Mouse (Mus musculus): ENCODE measurements at regions not wholly inside any gene's neighbourhood (a gene's known extent, or its start where the extent isn't known, plus 50 kb on each side); places are given as distances from the start of the nearest gene placed in this dataset.

GRCm38 (mm10) chr2:107869304-107869958 is 579.0 kb downstream of the Kcna4 start:
- H3K9ac ChIP-seq (replicated peaks; ENCODE audit: low read depth, low read length) = no peak overlapping the region
- H3K36me3 ChIP-seq (ENCODE audit: control insufficient read depth, insufficient read depth, low read length) = no peaks in the 10 kb centered on the region
- no peak overlapping the region for H3K27ac ChIP-seq (ENCODE audit: low read depth, low read length)
- no peaks in the 10 kb centered on the region for H3K27me3 ChIP-seq (ENCODE audit: control insufficient read depth, insufficient read depth, low read length)
- H3K4me3 ChIP-seq (ENCODE audit: low read depth, low read length) = no peak overlapping the region
- ATAC-seq (ENCODE audit: low read depth) = peak; percentile 88
- H3K4me1 ChIP-seq (ENCODE audit: control insufficient read depth, insufficient read depth, low read length) = no peaks in the 10 kb centered on the region
- 52% methylated on average over 3 of the region's 3 CpGs for WGBS
- H3K9me3 ChIP-seq (ENCODE audit: control insufficient read depth, low read length) = no peaks in the 10 kb centered on the region
- H3K4me2 ChIP-seq (ENCODE audit: low read depth, low read length) = no peak overlapping the region

- Histone ChIP-seq H3K27me3 (ENCODE audit: control insufficient read depth, insufficient read depth, low read length) (no peaks in the 10 kb centered on the region), H3K27ac (ENCODE audit: low read depth, low read length) (no peak overlapping the region), H3K9me3 (ENCODE audit: control insufficient read depth, low read length) (no peaks in the 10 kb centered on the region), H3K9ac (replicated peaks; ENCODE audit: low read depth, low read length) (no peak overlapping the region), H3K36me3 (ENCODE audit: control insufficient read depth, insufficient read depth, low read length) (no peaks in the 10 kb centered on the region), H3K4me1 (ENCODE audit: control insufficient read depth, insufficient read depth, low read length) (no peaks in the 10 kb centered on the region), H3K4me2 (ENCODE audit: low read depth, low read length) (no peak overlapping the region), H3K4me3 (ENCODE audit: low read depth, low read length) (no peak overlapping the region)
- peak; percentile 41; the same call in 1 of the 2 replicates for ATAC-seq (ENCODE audit: low read depth)
- WGBS = 32% methylated on average over 2 of the region's 2 CpGs
Measured at GRCm38 (mm10) chr2:107879663-107880062, 589.2 kb downstream of the Kcna4 start.

- Histone ChIP-seq H3K4me3 (ENCODE audit: low read depth, low read length) (no peak overlapping the region), H3K9ac (replicated peaks; ENCODE audit: low read depth, low read length) (no peak overlapping the region), H3K27ac (ENCODE audit: low read depth, low read length) (no peak overlapping the region), H3K9me3 (ENCODE audit: control insufficient read depth, low read length) (no peaks in the 10 kb centered on the region), H3K27me3 (ENCODE audit: control insufficient read depth, insufficient read depth, low read length) (no peaks in the 10 kb centered on the region), H3K4me1 (ENCODE audit: control insufficient read depth, insufficient read depth, low read length) (no peaks in the 10 kb centered on the region), H3K4me2 (ENCODE audit: low read depth, low read length) (no peak overlapping the region), H3K36me3 (ENCODE audit: control insufficient read depth, insufficient read depth, low read length) (no peaks in the 10 kb centered on the region)
- peak; percentile 44; the same call in 1 of the 2 replicates for ATAC-seq (ENCODE audit: low read depth)
- WGBS = 91% methylated on average over 3 of the region's 3 CpGs
Measured at GRCm38 (mm10) chr2:107886063-107886762, 595.8 kb downstream of the Kcna4 start.

GRCm38 (mm10) chr2:107888245-107888644 is 597.8 kb downstream of the Kcna4 start:
- no peak overlapping the region for H3K27ac ChIP-seq (ENCODE audit: low read depth, low read length)
- H3K36me3 ChIP-seq (ENCODE audit: control insufficient read depth, insufficient read depth, low read length) = no peaks in the 10 kb centered on the region
- peak; percentile 76 for ATAC-seq (ENCODE audit: low read depth)
- no peaks in the 10 kb centered on the region for H3K4me1 ChIP-seq (ENCODE audit: control insufficient read depth, insufficient read depth, low read length)
- no peaks in the 10 kb centered on the region for H3K9me3 ChIP-seq (ENCODE audit: control insufficient read depth, low read length)
- H3K27me3 ChIP-seq (ENCODE audit: control insufficient read depth, insufficient read depth, low read length) = no peaks in the 10 kb centered on the region
- H3K4me2 ChIP-seq (ENCODE audit: low read depth, low read length) = no peak overlapping the region
- H3K9ac ChIP-seq (replicated peaks; ENCODE audit: low read depth, low read length) = no peak overlapping the region
- H3K4me3 ChIP-seq (ENCODE audit: low read depth, low read length) = no peak overlapping the region

- 58% methylated on average over 2 of the region's 2 CpGs for WGBS
- no peak for ATAC-seq (ENCODE audit: low read depth)
- no peaks in the 10 kb centered on the region for H3K4me1 ChIP-seq (ENCODE audit: control insufficient read depth, insufficient read depth, low read length)
- no peaks in the 10 kb centered on the region for H3K9me3 ChIP-seq (ENCODE audit: control insufficient read depth, low read length)
- H3K27me3 ChIP-seq (ENCODE audit: control insufficient read depth, insufficient read depth, low read length) = no peaks in the 10 kb centered on the region
- H3K9ac ChIP-seq (replicated peaks; ENCODE audit: low read depth, low read length) = no peak overlapping the region
- H3K27ac ChIP-seq (ENCODE audit: low read depth, low read length) = no peak overlapping the region
- H3K36me3 ChIP-seq (ENCODE audit: control insufficient read depth, insufficient read depth, low read length) = no peaks in the 10 kb centered on the region
- H3K4me2 ChIP-seq (ENCODE audit: low read depth, low read length) = no peak overlapping the region
- no peak overlapping the region for H3K4me3 ChIP-seq (ENCODE audit: low read depth, low read length)
Measured at GRCm38 (mm10) chr2:107925116-107925515, 634.7 kb downstream of the Kcna4 start.

GRCm38 (mm10) chr2:107926606-107927005 is 636.2 kb downstream of the Kcna4 start:
- Histone ChIP-seq H3K9me3 (ENCODE audit: control insufficient read depth, low read length) (no peaks in the 10 kb centered on the region), H3K4me2 (ENCODE audit: low read depth, low read length) (no peak overlapping the region), H3K9ac (replicated peaks; ENCODE audit: low read depth, low read length) (no peak overlapping the region), H3K27ac (ENCODE audit: low read depth, low read length) (no peak overlapping the region), H3K4me3 (ENCODE audit: low read depth, low read length) (no peak overlapping the region), H3K36me3 (ENCODE audit: control insufficient read depth, insufficient read depth, low read length) (no peaks in the 10 kb centered on the region), H3K4me1 (ENCODE audit: control insufficient read depth, insufficient read depth, low read length) (no peaks in the 10 kb centered on the region), H3K27me3 (ENCODE audit: control insufficient read depth, insufficient read depth, low read length) (no peaks in the 10 kb centered on the region)
- ATAC-seq (ENCODE audit: low read depth) = no peak
- WGBS = 82% methylated on average over 1 of the region's 1 CpGs

GRCm38 (mm10) chr2:107935336-107935735 is 644.9 kb downstream of the Kcna4 start:
- WGBS = 14% methylated on average over 2 of the region's 2 CpGs
- peaks cover 8% of the 10 kb centered on the region; the same call in 1 of the 2 replicates for H3K4me1 ChIP-seq (ENCODE audit: control insufficient read depth, insufficient read depth, low read length)
- H3K36me3 ChIP-seq (ENCODE audit: control insufficient read depth, insufficient read depth, low read length) = no peaks in the 10 kb centered on the region
- ATAC-seq (ENCODE audit: low read depth) = peak; percentile 64
- H3K4me2 ChIP-seq (ENCODE audit: low read depth, low read length) = no peak overlapping the region
- H3K9ac ChIP-seq (replicated peaks; ENCODE audit: low read depth, low read length) = no peak overlapping the region
- H3K9me3 ChIP-seq (ENCODE audit: control insufficient read depth, low read length) = no peaks in the 10 kb centered on the region
- H3K27ac ChIP-seq (ENCODE audit: low read depth, low read length) = no peak overlapping the region
- no peak overlapping the region for H3K4me3 ChIP-seq (ENCODE audit: low read depth, low read length)
- no peaks in the 10 kb centered on the region for H3K27me3 ChIP-seq (ENCODE audit: control insufficient read depth, insufficient read depth, low read length)

GRCm38 (mm10) chr2:107935775-107936174 is 645.3 kb downstream of the Kcna4 start:
- 37% methylated on average over 2 of the region's 2 CpGs for WGBS
- no peak overlapping the region for H3K27ac ChIP-seq (ENCODE audit: low read depth, low read length)
- no peak overlapping the region for H3K4me2 ChIP-seq (ENCODE audit: low read depth, low read length)
- no peaks in the 10 kb centered on the region for H3K36me3 ChIP-seq (ENCODE audit: control insufficient read depth, insufficient read depth, low read length)
- H3K4me3 ChIP-seq (ENCODE audit: low read depth, low read length) = no peak overlapping the region
- peaks cover 8% of the 10 kb centered on the region; the same call in 1 of the 2 replicates for H3K4me1 ChIP-seq (ENCODE audit: control insufficient read depth, insufficient read depth, low read length)
- no peaks in the 10 kb centered on the region for H3K27me3 ChIP-seq (ENCODE audit: control insufficient read depth, insufficient read depth, low read length)
- H3K9ac ChIP-seq (replicated peaks; ENCODE audit: low read depth, low read length) = no peak overlapping the region
- H3K9me3 ChIP-seq (ENCODE audit: control insufficient read depth, low read length) = no peaks in the 10 kb centered on the region
- ATAC-seq (ENCODE audit: low read depth) = peak; percentile 95

- H3K4me3 ChIP-seq (ENCODE audit: low read depth, low read length) = no peak overlapping the region
Measured at GRCm38 (mm10) chr2:107941374-107941773, 650.9 kb downstream of the Kcna4 start.

More at GRCm38 (mm10) chr2:107941374-107941773, 650.9 kb downstream of the Kcna4 start:
- no peaks in the 10 kb centered on the region for H3K27me3 ChIP-seq (ENCODE audit: control insufficient read depth, insufficient read depth, low read length)
- H3K9ac ChIP-seq (replicated peaks; ENCODE audit: low read depth, low read length) = no peak overlapping the region
- no peak for ATAC-seq (ENCODE audit: low read depth)
- no peaks in the 10 kb centered on the region for H3K9me3 ChIP-seq (ENCODE audit: control insufficient read depth, low read length)
- no peaks in the 10 kb centered on the region for H3K4me1 ChIP-seq (ENCODE audit: control insufficient read depth, insufficient read depth, low read length)
- no peaks in the 10 kb centered on the region for H3K36me3 ChIP-seq (ENCODE audit: control insufficient read depth, insufficient read depth, low read length)
- no peak overlapping the region for H3K4me2 ChIP-seq (ENCODE audit: low read depth, low read length)
- no peak overlapping the region for H3K27ac ChIP-seq (ENCODE audit: low read depth, low read length)

All from neural tube, embryonic 14.5 days (tissue).